Mouse (Mus musculus): Measurements from ENCODE around the gene Yars.

Yars gene

DNA sequence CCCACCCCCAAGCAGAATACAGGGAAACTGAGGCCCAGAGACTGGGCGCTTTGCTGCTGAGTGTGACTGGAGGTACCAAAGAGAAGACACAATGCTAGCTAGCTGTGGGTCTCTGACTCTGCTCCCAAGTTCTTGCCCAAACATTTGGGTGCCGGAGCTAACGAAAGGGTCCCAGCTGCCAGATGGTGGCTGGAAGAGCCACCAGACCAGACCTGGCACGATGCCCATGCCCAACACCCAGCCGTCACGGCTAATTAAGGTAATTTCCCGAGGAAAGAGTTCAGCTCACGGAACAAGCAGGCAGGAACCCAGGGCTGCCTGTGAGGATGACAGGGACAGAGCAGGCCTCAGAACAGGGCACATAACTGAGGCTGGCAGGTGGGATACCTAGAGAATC is 38.4 kb downstream of the Yars start:
- no peak for DNase-seq (ENCODE audit: low spot score in 2 of 2)

DNA sequence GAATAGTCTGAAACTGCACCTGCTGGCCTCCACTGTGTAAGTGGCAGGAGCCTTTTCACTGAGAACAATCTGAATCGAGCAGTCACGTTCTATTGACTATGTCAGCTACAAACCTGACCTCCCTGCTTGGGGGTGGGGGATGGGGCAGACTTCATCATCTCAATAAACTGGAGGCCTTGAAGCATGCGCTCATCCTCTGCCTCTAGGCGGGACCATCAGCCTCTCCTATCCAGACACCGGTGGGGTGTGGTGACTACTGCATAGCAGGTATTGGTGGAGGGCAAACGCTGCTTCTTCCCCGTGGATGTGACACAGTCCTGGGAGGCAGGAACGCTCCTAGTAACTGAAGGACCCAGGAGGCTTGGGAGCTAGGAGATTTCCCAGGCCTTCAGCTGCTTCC is 41.4 kb downstream of the Yars start:
- DNase-seq (ENCODE audit: low spot score in 2 of 2): no peak

DNA sequence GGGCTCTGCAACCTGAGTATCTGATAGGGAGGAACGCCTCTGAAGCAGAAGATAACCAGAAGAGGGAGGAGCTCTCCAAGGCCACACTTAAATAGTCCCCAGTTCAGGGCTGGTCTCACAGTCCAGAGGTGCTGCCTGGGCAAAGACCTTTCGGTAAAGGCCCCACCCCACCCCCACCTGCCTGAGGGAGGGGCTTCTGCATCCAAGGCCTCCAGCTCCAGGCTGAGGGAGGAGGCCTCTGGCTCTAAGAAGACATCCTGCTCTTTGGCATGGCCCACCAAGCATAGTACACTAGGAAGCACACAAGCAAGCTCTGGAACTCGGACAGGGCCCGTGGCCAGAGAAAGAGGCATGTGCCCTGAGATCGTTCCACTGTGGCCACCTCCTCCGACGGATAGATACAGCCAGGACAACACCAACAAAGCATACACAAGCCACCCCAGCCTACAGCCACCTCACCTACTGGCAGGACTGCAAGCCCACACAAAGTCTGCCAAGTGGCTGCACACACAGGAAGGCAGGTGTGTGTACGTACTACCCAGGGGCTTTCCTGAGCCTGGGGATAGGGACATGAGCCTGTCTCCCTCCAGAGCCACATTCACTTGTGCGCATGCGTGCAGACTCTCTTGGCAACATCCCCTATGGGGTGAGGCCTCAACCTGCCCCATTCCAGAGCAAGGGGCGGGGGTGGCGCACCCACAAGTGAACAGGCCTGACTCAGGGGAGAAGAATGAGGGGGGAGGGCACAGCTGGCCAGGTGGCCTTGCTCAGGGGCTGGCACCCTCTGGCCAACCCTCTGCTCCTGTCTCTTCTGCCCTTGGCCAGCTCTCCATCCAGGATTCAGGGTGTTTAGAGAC is 42.3 kb downstream of the Yars start:
- no peak for DNase-seq (ENCODE audit: low spot score in 2 of 2)

DNA sequence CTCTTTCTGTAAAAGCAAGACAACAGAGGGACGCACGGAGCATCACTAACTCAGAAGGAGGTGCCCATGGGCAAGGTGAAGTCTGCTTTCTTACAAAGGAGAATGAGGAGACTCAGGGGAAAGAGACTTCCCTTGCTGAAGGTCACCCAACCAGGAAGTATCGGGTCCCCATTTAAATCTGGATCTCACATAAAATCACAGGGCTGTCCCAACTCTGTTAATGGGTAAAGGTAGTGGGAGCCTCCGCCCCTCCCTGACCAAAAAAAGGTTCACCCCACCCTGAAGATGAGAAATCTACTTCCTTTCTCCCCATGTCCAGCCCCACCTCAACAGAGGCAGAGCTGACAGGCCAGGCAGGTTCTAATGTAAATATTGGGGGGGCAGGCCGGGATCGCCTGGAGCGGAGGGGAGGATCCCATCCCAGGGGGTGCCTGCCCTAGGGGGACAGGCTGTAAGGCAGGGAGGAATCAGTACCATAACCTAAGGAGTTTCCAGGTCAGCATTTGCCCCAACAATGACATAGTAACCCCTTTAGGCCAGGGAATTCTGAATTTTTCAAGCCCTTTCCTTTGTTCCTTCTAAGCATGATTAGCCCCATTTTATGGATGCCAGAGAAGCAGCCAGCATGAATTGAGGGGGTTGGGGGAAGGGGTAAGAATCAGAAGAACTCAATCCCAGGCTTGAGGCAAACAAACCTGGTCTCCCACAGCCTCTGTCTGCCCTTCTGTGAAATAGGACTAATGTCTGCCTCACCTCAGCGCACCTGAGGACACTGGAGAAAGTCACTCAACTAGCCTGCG is 43.2 kb downstream of the Yars start:
- no peak for DNase-seq (ENCODE audit: low spot score in 2 of 2)

DNA sequence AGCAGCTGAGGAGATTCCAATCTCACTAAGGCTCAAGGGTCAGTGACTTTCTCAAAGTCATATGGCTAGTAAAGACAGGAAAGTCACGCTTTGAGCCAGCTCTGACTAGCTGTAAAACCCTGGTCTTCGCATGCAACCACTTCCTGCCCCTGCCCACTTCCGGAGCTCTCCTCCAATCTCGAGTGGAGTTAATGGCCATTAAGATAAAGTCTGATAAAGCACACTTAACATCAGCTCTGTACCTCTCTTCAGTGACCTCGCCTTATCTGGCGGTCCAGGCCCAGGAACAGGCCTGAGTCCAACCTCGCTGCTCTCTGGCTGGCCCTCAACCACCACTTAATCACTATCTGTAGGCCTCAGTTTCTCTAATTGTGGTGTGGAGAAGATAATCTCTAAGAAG is 44.9 kb downstream of the Yars start:
- no peak for DNase-seq (ENCODE audit: low spot score in 2 of 2)

DNA sequence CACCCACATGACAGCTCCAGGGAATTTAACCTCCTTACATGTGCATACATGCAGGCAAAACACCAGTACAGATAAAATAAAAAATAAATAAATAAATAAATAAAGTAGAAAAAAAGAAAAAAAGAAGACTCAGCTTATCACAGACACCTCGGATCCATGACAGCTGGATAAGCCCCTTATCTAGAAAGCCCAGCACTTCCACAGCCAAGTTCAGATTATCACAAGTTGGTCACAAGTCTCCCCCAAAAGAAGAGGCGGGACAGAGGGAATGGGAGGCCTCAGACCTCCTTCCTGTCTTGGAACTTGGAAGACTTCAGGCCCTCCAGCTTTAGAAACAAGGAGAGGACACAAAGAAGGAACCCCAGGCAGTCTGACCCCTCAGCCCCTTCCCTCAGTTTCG is 45.6 kb downstream of the Yars start:
- DNase-seq (ENCODE audit: low spot score in 2 of 2): no peak

DNA sequence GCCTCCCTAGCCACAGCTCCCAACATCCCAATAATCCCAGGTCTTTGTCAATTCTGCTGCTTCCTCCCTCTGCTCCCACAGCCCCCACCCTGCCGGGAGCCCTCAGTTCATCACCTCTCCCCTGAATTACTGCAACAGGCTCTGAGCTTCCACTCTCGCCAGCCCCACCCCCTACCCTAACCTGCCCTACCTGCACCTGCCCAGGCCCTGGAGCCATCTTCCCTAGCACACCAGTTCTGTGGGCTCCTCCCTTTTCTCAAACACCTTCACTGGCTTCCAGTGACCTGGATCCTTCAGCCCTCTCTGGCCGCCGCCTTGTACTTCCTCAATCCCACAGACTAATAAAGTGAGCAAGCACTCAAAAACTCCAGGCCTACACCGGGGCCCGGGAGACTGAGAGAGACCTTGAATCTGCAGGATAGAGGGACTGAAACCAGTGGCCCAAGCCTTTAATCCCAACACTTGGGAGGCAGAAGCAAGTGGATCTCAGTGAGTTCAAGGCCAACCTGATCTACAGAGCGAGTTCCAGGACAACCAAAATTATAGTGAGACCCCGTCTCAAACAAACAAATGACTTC is 46.8 kb downstream of the Yars start:
- no peak for DNase-seq (ENCODE audit: low spot score in 2 of 2)

DNA sequence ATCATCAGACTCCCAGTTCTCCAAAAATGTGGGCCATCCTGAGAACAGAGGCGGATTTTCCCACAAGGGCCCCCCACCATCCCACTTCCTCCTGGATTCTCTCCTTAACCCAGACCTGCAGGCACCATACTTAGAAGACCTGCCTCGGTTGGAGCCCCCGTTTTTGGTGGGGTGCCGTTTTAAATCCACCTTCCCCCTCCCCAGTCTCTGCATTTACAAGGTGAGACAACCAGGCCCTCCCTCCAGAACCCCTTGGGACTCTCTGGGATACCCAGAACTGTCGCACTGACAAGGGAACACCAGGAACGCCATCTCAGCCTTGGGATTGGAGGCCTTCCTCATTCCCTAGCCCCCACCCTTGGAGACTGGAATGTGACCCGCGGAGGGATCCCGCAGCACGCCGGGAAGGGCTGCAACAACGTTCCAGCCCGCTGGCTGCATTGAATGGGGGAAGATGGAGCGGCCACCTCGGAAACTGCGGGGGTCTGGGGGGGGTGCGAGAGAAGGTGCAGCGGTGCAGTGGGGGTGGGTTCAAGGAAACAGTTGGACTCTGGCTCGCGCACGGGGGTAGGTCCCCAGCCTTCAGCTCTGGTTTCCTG is 48.4 kb downstream of the Yars start:
- no peak for DNase-seq (ENCODE audit: low spot score in 2 of 2)

DNA sequence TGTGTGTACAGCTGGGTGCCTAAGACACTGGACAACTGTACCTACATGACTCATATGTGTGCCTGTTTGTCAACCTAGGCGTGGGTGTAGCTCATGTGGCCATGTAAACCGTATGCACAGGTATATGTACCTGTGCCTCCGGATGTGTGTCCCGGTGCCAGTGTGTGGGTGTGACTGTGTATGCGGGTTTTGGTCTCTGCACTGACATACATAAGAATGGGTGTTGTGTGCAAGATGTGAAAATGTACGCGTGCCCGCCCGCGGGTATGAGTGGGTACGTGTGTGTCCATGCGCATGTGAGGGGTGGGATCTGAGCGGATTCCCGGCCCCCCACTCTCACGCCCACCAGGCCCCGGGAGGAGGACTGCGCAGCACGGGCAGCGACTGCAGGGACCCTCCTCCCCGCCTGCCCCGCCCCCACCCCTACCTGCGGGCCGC is 49.0 kb downstream of the Yars start:
- DNase-seq (ENCODE audit: low spot score in 2 of 2): no peak

DNA sequence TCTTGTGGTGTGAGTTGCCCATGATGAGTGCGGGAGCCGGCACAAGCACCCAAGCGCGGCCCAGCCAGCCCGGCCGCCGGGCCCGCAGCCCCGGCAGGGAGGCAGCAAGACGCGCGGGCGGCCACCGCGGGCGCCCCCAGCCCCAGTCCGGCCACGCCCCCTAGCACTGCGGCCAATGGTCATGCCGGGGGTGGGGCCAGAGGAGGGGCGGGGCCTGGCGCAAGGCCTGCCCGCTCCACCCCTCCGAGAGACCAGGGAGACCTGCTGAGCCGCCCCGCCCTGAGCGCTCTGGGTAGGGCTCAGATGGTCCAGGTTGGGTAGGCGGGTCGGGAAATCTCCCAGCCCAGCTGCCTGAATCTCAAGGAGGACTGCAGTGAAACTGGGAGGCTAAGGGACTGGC is 49.5 kb downstream of the Yars start:
- no peak for DNase-seq (ENCODE audit: low spot score in 2 of 2)

DNA sequence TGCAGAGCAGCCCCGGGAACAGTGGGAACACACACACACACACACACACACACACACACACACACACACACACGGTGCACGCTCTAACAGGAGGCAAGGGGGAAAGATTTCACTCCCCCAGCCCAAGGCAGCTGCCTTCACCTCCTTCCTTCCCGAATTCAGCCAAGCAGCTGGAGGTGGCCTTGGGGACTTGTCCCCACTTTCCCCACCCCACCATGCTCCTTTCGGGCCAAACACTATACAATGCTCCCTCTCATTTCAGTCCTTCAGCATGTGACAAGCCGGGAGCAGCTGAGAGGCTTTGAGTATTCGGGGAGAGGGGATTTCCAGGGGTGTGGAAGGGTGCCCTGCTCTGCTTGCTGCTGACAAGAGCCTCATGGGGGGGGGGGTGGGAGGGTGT is 52.3 kb downstream of the Yars start:
- no peak for DNase-seq (ENCODE audit: low spot score in 2 of 2)

DNA sequence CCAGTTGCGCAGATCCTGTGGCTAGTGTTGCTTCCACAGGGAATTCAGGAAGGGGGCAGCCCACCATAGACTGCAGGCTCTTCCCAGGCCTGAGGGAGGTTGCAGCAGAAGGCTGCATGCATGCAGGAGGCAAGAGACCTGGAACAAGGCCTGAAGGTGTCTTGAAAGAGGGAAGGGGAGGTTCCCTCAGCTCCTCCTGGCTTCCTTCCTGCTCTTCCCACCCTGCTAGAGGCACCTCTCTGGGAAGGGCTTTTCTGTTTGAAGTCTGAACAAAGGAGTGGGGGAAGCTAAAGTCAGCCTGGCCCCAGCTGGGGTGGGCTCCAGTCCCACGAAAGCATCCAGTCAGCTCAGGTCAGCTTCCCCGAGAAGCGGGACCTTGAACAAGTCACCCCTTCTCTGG is 52.8 kb downstream of the Yars start:
- DNase-seq (ENCODE audit: low spot score in 2 of 2): no peak

DNA sequence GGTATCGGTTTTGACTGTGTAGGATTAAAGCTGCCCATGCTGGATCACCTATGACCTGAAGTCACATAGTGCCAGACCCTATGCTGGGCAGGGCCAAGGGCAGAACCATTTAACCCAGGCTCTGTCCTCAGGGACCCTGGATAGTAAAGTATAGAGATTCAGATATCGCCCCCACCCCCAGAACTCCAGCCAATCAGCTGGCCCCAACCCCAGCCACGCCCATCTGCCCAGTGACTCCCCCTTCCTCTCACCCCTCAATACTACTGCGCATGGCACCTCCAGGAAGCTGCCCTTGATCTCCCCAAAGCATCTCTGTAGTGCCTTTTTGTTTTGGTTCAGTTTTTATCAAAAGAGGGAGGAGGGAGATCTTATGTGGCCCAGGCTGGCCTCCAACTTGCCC is 53.2 kb downstream of the Yars start:
- no peak for DNase-seq (ENCODE audit: low spot score in 2 of 2)

DNA sequence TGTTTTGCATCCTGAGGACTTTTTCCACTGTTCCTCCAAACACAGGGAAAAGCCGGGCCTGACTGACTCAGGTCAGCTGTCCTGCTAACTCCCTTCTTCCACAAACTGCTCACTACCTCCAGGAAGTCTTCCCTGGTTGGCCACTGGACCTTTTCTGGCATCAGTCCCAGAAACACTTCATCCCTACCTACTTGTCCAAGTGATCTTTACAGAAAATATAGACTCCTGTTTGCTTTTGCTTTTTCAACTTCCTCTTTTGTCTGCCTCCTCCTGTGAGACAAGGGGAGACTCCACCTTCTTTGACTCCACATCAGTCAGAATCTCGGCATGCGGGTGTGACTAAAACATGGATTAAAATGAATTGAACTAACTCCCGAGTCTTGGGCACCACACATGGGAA is 55.2 kb downstream of the Yars start:
- no peak for DNase-seq (ENCODE audit: low spot score in 2 of 2)

DNA sequence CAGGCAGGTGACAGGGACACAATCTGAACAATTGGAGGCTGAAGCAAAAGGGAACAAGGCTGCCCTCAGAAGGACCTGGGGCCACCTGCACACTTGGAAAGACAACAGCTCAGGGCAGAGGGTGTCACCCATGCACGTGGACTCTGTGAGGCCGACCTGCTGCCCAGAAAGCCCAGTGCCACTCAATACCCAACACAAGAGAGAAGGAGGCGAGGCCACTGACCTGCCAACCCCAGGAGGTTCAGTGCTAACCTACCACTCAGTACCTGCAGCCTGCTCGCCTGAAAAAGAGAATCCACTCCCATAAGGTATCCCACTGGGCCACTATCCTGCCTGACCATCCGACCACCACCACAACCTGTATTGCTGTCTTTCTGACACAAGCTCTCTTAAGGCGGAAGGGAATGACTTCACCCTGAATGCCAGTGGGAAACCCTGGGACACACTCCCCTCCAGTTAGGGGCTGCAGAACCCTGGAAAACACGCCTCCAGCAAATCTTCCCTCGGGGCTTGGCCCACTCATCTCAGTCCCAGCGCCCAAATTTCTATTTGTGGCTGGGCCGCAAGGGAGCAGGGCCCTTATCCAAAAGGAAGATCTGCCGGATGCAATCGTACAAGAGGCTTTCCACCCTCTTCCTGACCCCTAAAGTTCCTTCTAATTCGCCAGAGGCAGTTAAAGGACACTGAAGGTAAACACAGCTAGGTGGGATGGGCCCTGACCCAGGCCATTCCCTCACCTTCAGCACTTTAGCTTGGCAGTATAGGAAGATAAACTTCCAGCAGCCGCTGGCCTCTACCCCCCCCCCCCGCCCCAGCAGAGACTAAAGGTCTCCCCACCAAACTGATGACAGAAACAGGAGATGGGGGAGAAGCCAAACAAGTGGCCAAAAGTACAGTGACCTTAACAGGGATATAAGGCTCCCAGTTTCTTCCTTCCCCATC is 57.1 kb downstream of the Yars start:
- DNase-seq (ENCODE audit: low spot score in 2 of 2): no peak

DNA sequence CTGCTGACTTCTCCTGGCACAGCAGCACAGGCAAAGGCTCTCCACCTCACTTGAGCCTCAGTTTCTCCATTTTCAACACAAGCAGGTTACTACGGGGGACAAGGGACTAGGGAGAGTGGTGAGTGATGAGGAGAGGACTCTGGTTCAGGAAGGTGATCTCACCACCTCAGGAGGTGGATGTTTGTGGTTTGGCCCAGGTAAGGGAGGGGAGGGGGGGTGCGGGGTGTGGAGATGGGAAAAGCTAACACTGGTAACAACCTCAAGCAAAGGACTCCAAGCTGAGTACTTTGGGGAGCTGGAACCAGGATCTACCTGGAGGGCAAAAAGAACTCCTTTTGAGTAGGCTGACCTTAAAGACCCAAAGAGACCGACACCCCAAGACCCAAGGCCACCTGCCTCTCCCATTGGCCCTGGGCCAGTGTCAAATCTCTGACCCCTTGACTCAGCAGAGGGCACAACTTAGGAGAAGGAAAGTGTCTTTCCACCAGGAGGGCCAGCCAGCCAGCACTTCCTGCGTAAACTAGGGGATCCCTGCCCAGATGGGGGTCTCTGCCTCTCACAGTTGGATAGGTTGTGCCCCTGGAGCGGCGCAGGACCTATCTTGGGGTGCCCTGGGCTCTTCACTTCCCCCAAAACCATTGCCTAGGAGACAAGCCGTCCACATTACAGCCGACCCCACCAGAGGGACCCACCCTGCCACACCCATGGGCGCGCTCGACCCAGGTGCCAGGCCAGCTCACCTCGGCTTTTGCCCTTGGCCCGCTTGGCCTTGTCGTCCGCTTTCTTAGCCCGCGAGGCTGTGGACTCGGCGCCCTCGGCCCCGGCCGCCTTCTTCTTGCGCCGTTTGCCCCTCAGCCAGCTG is 58.1 kb downstream of the Yars start:
- no peak for DNase-seq (ENCODE audit: low spot score in 2 of 2)

DNA sequence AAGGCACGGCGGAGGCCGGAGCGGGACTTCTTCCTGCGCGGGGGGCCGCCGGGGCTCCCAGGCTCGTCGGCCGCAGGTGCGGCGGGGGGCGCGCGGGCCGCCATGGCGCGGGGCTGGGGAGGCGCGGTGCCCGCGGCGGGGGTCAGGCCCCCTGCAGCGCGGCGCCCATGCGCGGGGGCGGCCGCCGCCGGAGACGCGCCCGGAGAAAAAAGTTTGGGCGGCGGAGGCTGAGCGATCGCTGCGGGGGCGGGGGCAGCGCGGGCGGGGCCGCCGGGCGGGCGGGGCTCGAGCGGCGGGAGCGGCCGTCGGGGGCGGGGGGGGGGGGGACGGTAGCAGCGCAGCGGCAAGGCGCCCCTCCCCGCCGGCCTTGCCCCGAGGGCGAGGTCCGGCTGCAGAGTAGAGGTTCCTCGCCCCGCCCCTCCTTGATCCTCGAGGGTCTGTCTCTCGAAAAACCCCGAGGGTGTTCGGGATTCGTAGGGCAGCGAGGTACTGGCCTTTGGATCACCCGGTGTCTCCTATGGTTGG is 58.7 kb downstream of the Yars start:
- DNase-seq (ENCODE audit: low spot score in 2 of 2): no peak

DNA sequence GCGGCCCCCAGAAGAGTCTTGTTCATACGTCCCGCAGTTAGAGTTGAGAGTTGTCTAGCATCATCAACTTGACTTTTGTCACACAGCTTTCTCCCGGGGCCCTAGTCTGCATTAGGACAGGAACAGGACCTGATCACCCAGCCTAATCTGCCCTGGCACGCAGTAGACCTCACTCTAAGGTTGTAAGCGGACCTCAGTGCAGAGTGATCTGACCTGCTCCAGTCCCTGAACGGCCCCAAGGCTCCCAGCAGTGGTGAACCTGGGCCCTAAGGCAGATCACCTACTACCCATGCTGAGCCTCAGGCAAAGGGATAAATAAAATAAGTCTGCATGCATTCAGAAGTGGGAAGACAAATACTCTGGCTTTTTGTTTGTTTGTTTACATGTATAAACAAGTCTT is 59.7 kb downstream of the Yars start:
- DNase-seq (ENCODE audit: low spot score in 2 of 2): no peak

DNA sequence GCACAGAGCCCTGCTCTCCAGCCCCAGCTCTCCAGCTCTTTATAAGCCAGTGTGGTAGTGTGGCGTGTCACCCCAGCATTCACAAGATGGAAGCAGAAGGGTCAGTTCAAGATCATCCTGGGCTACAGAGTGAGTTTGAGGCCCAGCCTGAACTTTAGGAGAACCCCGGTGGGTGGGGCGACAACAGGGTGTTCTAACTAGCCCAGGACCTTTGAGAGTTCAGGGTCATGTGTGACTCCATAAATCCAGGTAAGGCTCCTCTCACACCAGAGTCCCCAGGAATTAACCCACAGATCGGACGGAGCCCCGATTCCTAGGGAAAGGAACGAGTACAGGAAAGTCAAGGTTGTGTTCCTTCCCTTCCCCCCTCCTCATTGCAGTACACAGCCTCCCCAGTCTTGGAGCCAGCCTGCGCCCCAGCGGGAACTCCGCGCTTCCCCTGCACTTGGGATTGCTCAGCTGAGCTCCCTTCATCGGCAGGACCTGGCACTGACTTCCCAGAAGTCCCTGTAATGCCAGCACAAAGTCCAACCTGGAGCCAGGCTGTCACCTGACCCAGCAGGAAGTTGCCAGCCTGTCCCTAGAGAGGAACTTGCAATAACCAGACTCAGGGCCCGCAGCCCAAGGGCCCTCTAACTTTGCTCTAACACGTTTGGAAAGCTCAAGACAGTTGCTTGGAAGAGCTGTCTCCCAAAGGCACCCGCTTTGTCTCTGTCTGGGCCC is 61.4 kb downstream of the Yars start:
- DNase-seq (ENCODE audit: low spot score in 2 of 2): no peak

All from thymus, postnatal 10 days (tissue).